Mouse (Mus musculus) G1E (cell line): ENCODE measurements around the gene Vps54.
"Not testable (repeated sequence)": the region's sequence is repeated elsewhere in the genome, so short reads cannot be mapped to it uniquely, and the experiment has no call there.

Experiments
- CTCF ChIP-seq: IDR thresholded peaks from 2 replicates; pipeline ENCODE4 v1.5.1; 2012; ENCODE audit warnings: low read depth, low read length, inconsistent platforms, mixed read lengths
- GATA1 ChIP-seq: IDR thresholded peaks from 2 replicates; pipeline ENCODE4 v1.6.1; 2012; ENCODE audit warnings: borderline replicate concordance, low read length, inconsistent platforms, mixed read lengths
- GATA2 ChIP-seq: IDR thresholded peaks from 2 replicates; pipeline ENCODE4 v1.6.1; 2012; ENCODE audit warnings: low read depth, low read length, inconsistent platforms, borderline replicate concordance
- POLR2AphosphoS5 ChIP-seq: IDR thresholded peaks from 2 replicates; pipeline ENCODE4 v1.6.1; 2012; ENCODE audit warnings: low read depth, low read length, inconsistent platforms; ENCODE audit not compliant: insufficient replicate concordance
- TAL1 ChIP-seq: conservative IDR thresholded peaks from 2 replicates; pipeline ENCODE4 v1.6.1; 2012; ENCODE audit warnings: low read depth, low read length, inconsistent platforms, mixed read lengths

- not testable (repeated sequence) for TF ChIP-seq GATA1, CTCF, GATA2, POLR2AphosphoS5, TAL1
These were observed 47.3 kb upstream of the Vps54 start for GRCm38 (mm10) chr11:21191821-21192220.
